Mouse (Mus musculus) liver, postnatal 0 days (tissue): Measurements from ENCODE around the gene Mkrn3. TPM values are rescaled to one million over a fixed set of nuclear protein-coding genes. Genes with fewer than 3 reads are reported as not detected.

ENCODE experiments used
- ATAC-seq: fragments of 200-750 bp; cut with Nextera tagmentation; 2 replicates; pipeline ENCODE4 v1.8.0; 2017; ENCODE audit warnings: mild to moderate bottlenecking, moderate library complexity
- DNase-seq: peaks from one replicate; pipeline ENCODE4 v3.0.0-alpha.2; 2016
- H3K27ac ChIP-seq: fragments of 300-500 bp; sonication (generic); 2 replicates; pipeline ENCODE4 v1.5.1; 2014; ENCODE audit warnings: antibody characterized with exemption, moderate library complexity, mild to moderate bottlenecking, low read depth
- H3K27me3 ChIP-seq: fragments of 300-500 bp; sonication (generic); 2 replicates; pipeline ENCODE4 v1.6.1; 2014; ENCODE audit warnings: low read length, control low read depth, mixed read lengths; ENCODE audit not compliant: insufficient read depth
- H3K36me3 ChIP-seq: fragments of 300-500 bp; sonication (generic); replicated peaks from 2 replicates; pipeline ENCODE4 v1.6.1; 2014; ENCODE audit warnings: mild to moderate bottlenecking, control low read depth, low read length, moderate library complexity, mixed read lengths; ENCODE audit not compliant: insufficient read depth
- H3K4me1 ChIP-seq: fragments of 300-500 bp; sonication (generic); 2 replicates; pipeline ENCODE4 v1.6.1; 2014; ENCODE audit warnings: antibody characterized with exemption, mild to moderate bottlenecking, control low read depth; ENCODE audit not compliant: insufficient read depth
- H3K4me2 ChIP-seq: fragments of 300-500 bp; sonication (generic); 2 replicates; pipeline ENCODE4 v1.6.1; 2014; ENCODE audit warnings: low read depth, mild to moderate bottlenecking, low read length, moderate library complexity, mixed read lengths
- H3K4me3 ChIP-seq: fragments of 300-500 bp; sonication (generic); 2 replicates; pipeline ENCODE4 v1.5.1; 2014; ENCODE audit warnings: low read depth, low read length
- H3K9ac ChIP-seq: fragments of 300-500 bp; sonication (generic); replicated peaks from 2 replicates; pipeline ENCODE4 v1.6.1; 2014; ENCODE audit warnings: mild to moderate bottlenecking, moderate library complexity
- H3K9me3 ChIP-seq: fragments of 300-500 bp; sonication (generic); 2 replicates; pipeline ENCODE4 v1.6.1; 2016; ENCODE audit warnings: mild to moderate bottlenecking, control low read depth, low read length, mixed read lengths
- CTCF ChIP-seq: sonication (generic); IDR thresholded peaks from 2 replicates; pipeline ENCODE4 v1.5.1; 2016; ENCODE audit warnings: antibody characterized with exemption, low read depth
- EP300 ChIP-seq: IDR thresholded peaks from 2 replicates; pipeline ENCODE4 v1.6.1; 2016; ENCODE audit warnings: antibody characterized with exemption, low read depth, mild to moderate bottlenecking
- WGBS: fragments of 180-500 bp; shearing (Covaris S2); extraction: QIAGEN DNeasy Blood & Tissue Kit; methylation state at CpG from one replicate; pipeline ENCODE4 v1.1.7; 2014; ENCODE audit not compliant: insufficient replicate concordance; 5-methylcytosine and 5-hydroxymethylcytosine counted together
- polyA plus RNA-seq: library from polyadenylated mRNA; unstranded; fragments of >200 nt; fragmentation: Nextera tagmentation; extraction: Ambion mirVana; gene quantifications from 2 replicates; pipeline ENCODE4 v1.2.1, GENCODE M21; 2015

Mkrn3 gene
- 0.25 and 0.36 TPM in 2 replicates for polyA plus RNA-seq

GRCm38 (mm10) chr7:62419493-62420360 is at the start of gene Mkrn3:
Mkrn3 (minus strand) TSS chr7:62420139.
- Histone ChIP-seq H3K9me3 (peaks cover 4% of the 10 kb centered on the region; the same call in 1 of the 2 replicates), H3K4me3 (peak within 1 kb of the TSS; percentile 62), H3K27ac (no peak within 1 kb of the TSS), H3K9ac (peak within 1 kb of the TSS; percentile 66), H3K4me2 (peak within 1 kb of the TSS; percentile 78), H3K4me1 (peaks cover 6% of the 10 kb centered on the region; the same call in 1 of the 2 replicates), H3K27me3 (no peaks in the 10 kb centered on the region), H3K36me3 (no peaks in the 10 kb centered on the region)
- peak; percentile 73 for DNase-seq
- peak; percentile 64 for ATAC-seq
- TF ChIP-seq CTCF (no peak), EP300 (no peak)
- 25% methylated on average over 47 of the region's 49 CpGs for WGBS

GRCm38 (mm10) chr7:62463878-62464755 is 44.2 kb upstream of the Mkrn3 start, which contains the start of gene Peg12:
Peg12 (minus strand) TSS chr7:62464510.
- peak; percentile 38 for DNase-seq
- TF ChIP-seq EP300: no peak
- TF ChIP-seq CTCF: peak; percentile 49
- H3K27ac ChIP-seq: no peak within 1 kb of the TSS

GRCm38 (mm10) chr7:62463007-62463877 is 43.3 kb upstream of the Mkrn3 start:
- 33% methylated on average over 52 of the region's 55 CpGs for WGBS
- ATAC-seq (no peak), DNase-seq (peak; percentile 15)
- peak overlapping the region; percentile 51 for H3K4me3 ChIP-seq
- H3K9ac ChIP-seq: no peak overlapping the region
- no peaks in the 10 kb centered on the region for H3K9me3 ChIP-seq
- no peak overlapping the region for H3K27ac ChIP-seq
- H3K4me2 ChIP-seq: peak overlapping the region; percentile 68
- H3K27me3 ChIP-seq: no peaks in the 10 kb centered on the region
- H3K4me1 ChIP-seq: no peaks in the 10 kb centered on the region
- no peaks in the 10 kb centered on the region for H3K36me3 ChIP-seq
- TF ChIP-seq CTCF: no peak
- no peak for TF ChIP-seq EP300

More at GRCm38 (mm10) chr7:62463878-62464755, 44.2 kb upstream of the Mkrn3 start, which contains the start of gene Peg12:
- Histone ChIP-seq H3K4me2 (peak within 1 kb of the TSS; percentile 68), H3K36me3 (no peaks in the 10 kb centered on the region), H3K9ac (peak within 1 kb of the TSS; percentile 26; the same call in 1 of the 2 replicates), H3K27me3 (no peaks in the 10 kb centered on the region), H3K9me3 (no peaks in the 10 kb centered on the region), H3K4me1 (no peaks in the 10 kb centered on the region), H3K4me3 (peak within 1 kb of the TSS; percentile 51)
- 16% methylated on average over 57 of the region's 82 CpGs for WGBS
- peak; percentile 66 for ATAC-seq

GRCm38 (mm10) chr7:62462229-62463006 is 42.5 kb upstream of the Mkrn3 start:
- no peak for ATAC-seq
- DNase-seq: no peak
- Histone ChIP-seq H3K9ac (no peak overlapping the region), H3K4me2 (peak overlapping the region; percentile 68; the same call in 1 of the 2 replicates), H3K4me3 (no peak overlapping the region), H3K9me3 (no peaks in the 10 kb centered on the region), H3K27me3 (no peaks in the 10 kb centered on the region), H3K4me1 (no peaks in the 10 kb centered on the region), H3K36me3 (no peaks in the 10 kb centered on the region), H3K27ac (no peak overlapping the region)
- WGBS: 31% methylated on average over 13 of the region's 13 CpGs
- no peak for TF ChIP-seq CTCF
- TF ChIP-seq EP300: no peak

GRCm38 (mm10) chr7:62452353-62452752 is 32.4 kb upstream of the Mkrn3 start:
- 24% methylated on average over 2 of the region's 2 CpGs for WGBS
- ATAC-seq: no peak

More at GRCm38 (mm10) chr7:62452353-62452752, 32.4 kb upstream of the Mkrn3 start:
- H3K27ac ChIP-seq: no peak overlapping the region
- TF ChIP-seq EP300 (no peak), CTCF (no peak)
- H3K9ac ChIP-seq: no peak overlapping the region
- DNase-seq: no peak
- H3K27me3 ChIP-seq: no peaks in the 10 kb centered on the region
- H3K4me3 ChIP-seq: no peak overlapping the region
- H3K36me3 ChIP-seq: no peaks in the 10 kb centered on the region
- no peaks in the 10 kb centered on the region for H3K4me1 ChIP-seq
- no peak overlapping the region for H3K4me2 ChIP-seq
- no peaks in the 10 kb centered on the region for H3K9me3 ChIP-seq
